Mouse (Mus musculus) liver, embryonic 14.5 days (tissue): Measurements from ENCODE around the gene Sox2.

Experiments used
- CTCF ChIP-seq: IDR thresholded peaks from 2 replicates; pipeline ENCODE4 v1.5.1; 2016; ENCODE audit warnings: antibody characterized with exemption, low read depth, control low read depth
- EP300 ChIP-seq: IDR thresholded peaks from 2 replicates; pipeline ENCODE4 v1.6.1; 2016; ENCODE audit warnings: antibody characterized with exemption, low read depth

GRCm38 (mm10) chr3:34662712-34663655, 12.8 kb downstream of the Sox2 start:
- no peak for TF ChIP-seq CTCF
- TF ChIP-seq EP300 = no peak
